Mouse (Mus musculus): ENCODE data around the gene Med7. TPM values are rescaled to one million over a fixed set of nuclear protein-coding genes. Genes with fewer than 3 reads are reported as not detected.

The Med7 gene
- polyA plus RNA-seq, 2 experiments = 26.9 to 55.8 TPM

- WGBS (ENCODE audit: insufficient replicate concordance) = 47% methylated on average over 5 of the region's 5 CpGs
- Histone ChIP-seq H3K4me1 (replicated peaks; ENCODE audit: control insufficient read depth in 2 of 2, insufficient read depth in 2 of 2, low read length in 1 of 2) (no peaks in the 10 kb centered on the region), H3K36me3 (replicated peaks; ENCODE audit: control insufficient read depth, insufficient read depth, low read depth) (no peaks in the 10 kb centered on the region), H3K9me3 (ENCODE audit: control insufficient read depth, low read length) (no peaks in the 10 kb centered on the region), H3K9ac (replicated peaks) (no peak overlapping the region), H3K4me2 (ENCODE audit: low read depth) (no peak overlapping the region), H3K27me3 (ENCODE audit: control insufficient read depth, insufficient read depth, low read length) (no peaks in the 10 kb centered on the region), H3K27ac (no peak overlapping the region), H3K4me3 (ENCODE audit: insufficient read depth in 1 of 2, low read depth in 2 of 2, low read length in 2 of 2) (no peak overlapping the region)
- no peak for ATAC-seq (ENCODE audit: insufficient read depth)
- TF ChIP-seq CTCF (IDR thresholded peaks at IDR 0.05; ENCODE audit: low read depth) (no peak), EP300 (IDR thresholded peaks at IDR 0.05; ENCODE audit: low read depth) (no peak)
- DNase-seq (ENCODE audit: low read depth in 3 of 3, low spot score in 3 of 3) = no peak
Measured at GRCm38 (mm10) chr11:46461362-46461761, 24.6 kb downstream of the Med7 start.

GRCm38 (mm10) chr11:46461931-46462330, 25.2 kb downstream of the Med7 start:
- no peaks in the 10 kb centered on the region for H3K36me3 ChIP-seq (replicated peaks; ENCODE audit: control insufficient read depth, insufficient read depth, low read depth)
- no peak for ATAC-seq (ENCODE audit: insufficient read depth)
- H3K4me1 ChIP-seq (replicated peaks; ENCODE audit: control insufficient read depth in 2 of 2, insufficient read depth in 2 of 2, low read length in 1 of 2) = peaks cover 0 to 1% of the 10 kb centered on the region in 2 experiments; a peak in 1 of 4 replicates
- H3K27me3 ChIP-seq (ENCODE audit: control insufficient read depth, insufficient read depth, low read length) = no peaks in the 10 kb centered on the region
- no peak for TF ChIP-seq EP300 (IDR thresholded peaks at IDR 0.05; ENCODE audit: low read depth)
- TF ChIP-seq CTCF (IDR thresholded peaks at IDR 0.05; ENCODE audit: low read depth) = no peak
- no peaks in the 10 kb centered on the region for H3K9me3 ChIP-seq (ENCODE audit: control insufficient read depth, low read length)
- H3K27ac ChIP-seq = no peak overlapping the region
- H3K4me3 ChIP-seq (ENCODE audit: insufficient read depth in 1 of 2, low read depth in 2 of 2, low read length in 2 of 2) = no peak overlapping the region
- no peak overlapping the region for H3K9ac ChIP-seq (replicated peaks)
- no peak for DNase-seq (ENCODE audit: low read depth in 3 of 3, low spot score in 3 of 3)
- WGBS (ENCODE audit: insufficient replicate concordance) = 39% methylated on average over 5 of the region's 5 CpGs
- no peak overlapping the region for H3K4me2 ChIP-seq (ENCODE audit: low read depth)

- DNase-seq (ENCODE audit: low read depth in 3 of 3, low spot score in 3 of 3) = no peak
- H3K27me3 ChIP-seq (ENCODE audit: control insufficient read depth, insufficient read depth, low read length) = no peaks in the 10 kb centered on the region
- H3K4me2 ChIP-seq (ENCODE audit: low read depth) = no peak overlapping the region
- H3K4me3 ChIP-seq (ENCODE audit: insufficient read depth in 1 of 2, low read depth in 2 of 2, low read length in 2 of 2) = no peak overlapping the region
- H3K9me3 ChIP-seq (ENCODE audit: control insufficient read depth, low read length) = no peaks in the 10 kb centered on the region
- TF ChIP-seq CTCF (IDR thresholded peaks at IDR 0.05; ENCODE audit: low read depth) (no peak), EP300 (IDR thresholded peaks at IDR 0.05; ENCODE audit: low read depth) (no peak)
- no peak for ATAC-seq (ENCODE audit: insufficient read depth)
- WGBS (ENCODE audit: insufficient replicate concordance) = 33% methylated on average over 2 of the region's 2 CpGs
- peaks cover 0 to 2% of the 10 kb centered on the region in 2 experiments; a peak in 1 of 4 replicates for H3K4me1 ChIP-seq (replicated peaks; ENCODE audit: control insufficient read depth in 2 of 2, insufficient read depth in 2 of 2, low read length in 1 of 2)
- H3K27ac ChIP-seq = no peak overlapping the region
- no peak overlapping the region for H3K9ac ChIP-seq (replicated peaks)
- H3K36me3 ChIP-seq (replicated peaks; ENCODE audit: control insufficient read depth, insufficient read depth, low read depth) = no peaks in the 10 kb centered on the region
Measured at GRCm38 (mm10) chr11:46466878-46467277, 30.2 kb downstream of the Med7 start.

- 63% methylated on average over 4 of the region's 4 CpGs for WGBS (ENCODE audit: insufficient replicate concordance)
- Histone ChIP-seq H3K4me2 (ENCODE audit: low read depth) (no peak overlapping the region), H3K27ac (no peak overlapping the region), H3K9me3 (ENCODE audit: control insufficient read depth, low read length) (no peaks in the 10 kb centered on the region), H3K4me3 (ENCODE audit: insufficient read depth in 1 of 2, low read depth in 2 of 2, low read length in 2 of 2) (no peak overlapping the region), H3K4me1 (replicated peaks; ENCODE audit: control insufficient read depth in 2 of 2, insufficient read depth in 2 of 2, low read length in 1 of 2) (no peaks in the 10 kb centered on the region), H3K27me3 (ENCODE audit: control insufficient read depth, insufficient read depth, low read length) (no peaks in the 10 kb centered on the region), H3K36me3 (replicated peaks; ENCODE audit: control insufficient read depth, insufficient read depth, low read depth) (no peaks in the 10 kb centered on the region), H3K9ac (replicated peaks) (no peak overlapping the region)
- TF ChIP-seq EP300 (IDR thresholded peaks at IDR 0.05; ENCODE audit: low read depth) (no peak), CTCF (IDR thresholded peaks at IDR 0.05; ENCODE audit: low read depth) (no peak)
- ATAC-seq (ENCODE audit: insufficient read depth) (no peak), DNase-seq (ENCODE audit: low read depth in 3 of 3, low spot score in 3 of 3) (no peak)
Measured at GRCm38 (mm10) chr11:46474220-46474619, 37.5 kb downstream of the Med7 start.

GRCm38 (mm10) chr11:46479311-46479710, 42.6 kb downstream of the Med7 start:
- H3K9ac ChIP-seq (replicated peaks) = no peak overlapping the region
- DNase-seq (ENCODE audit: low read depth in 3 of 3, low spot score in 3 of 3) (no peak), ATAC-seq (ENCODE audit: insufficient read depth) (no peak)
- no peak overlapping the region for H3K4me2 ChIP-seq (ENCODE audit: low read depth)
- no peaks in the 10 kb centered on the region for H3K27me3 ChIP-seq (ENCODE audit: control insufficient read depth, insufficient read depth, low read length)
- no peak overlapping the region for H3K4me3 ChIP-seq (ENCODE audit: insufficient read depth in 1 of 2, low read depth in 2 of 2, low read length in 2 of 2)
- no peaks in the 10 kb centered on the region for H3K9me3 ChIP-seq (ENCODE audit: control insufficient read depth, low read length)
- TF ChIP-seq CTCF (IDR thresholded peaks at IDR 0.05; ENCODE audit: low read depth) = no peak
- no peak for TF ChIP-seq EP300 (IDR thresholded peaks at IDR 0.05; ENCODE audit: low read depth)
- WGBS (ENCODE audit: insufficient replicate concordance) = 56% methylated on average over 9 of the region's 9 CpGs
- no peaks in the 10 kb centered on the region for H3K4me1 ChIP-seq (replicated peaks; ENCODE audit: control insufficient read depth in 2 of 2, insufficient read depth in 2 of 2, low read length in 1 of 2)
- no peaks in the 10 kb centered on the region for H3K36me3 ChIP-seq (replicated peaks; ENCODE audit: control insufficient read depth, insufficient read depth, low read depth)
- H3K27ac ChIP-seq = no peak overlapping the region
